Mouse (Mus musculus) midbrain, postnatal 0 days (tissue): Measurements from ENCODE around the gene Scnn1g. TPM values are rescaled to one million over a fixed set of nuclear protein-coding genes. Genes with fewer than 3 reads are reported as not detected.

ENCODE experiments used
- ATAC-seq: fragments of 200-750 bp; cut with Nextera tagmentation; 2 replicates; pipeline ENCODE4 v1.8.0; 2017; ENCODE audit warnings: moderate number of reproducible peaks, mild to moderate bottlenecking, moderate TSS enrichment, moderate library complexity; ENCODE audit not compliant: low FRiP score
- DNase-seq: peaks from one replicate; pipeline ENCODE4 v3.0.0-alpha.2; 2015; ENCODE audit warnings: low spot score
- H3K27ac ChIP-seq: fragments of 300-500 bp; sonication (generic); 2 replicates; pipeline ENCODE4 v1.5.1; 2014; ENCODE audit warnings: low read depth, mild to moderate bottlenecking, low read length, mixed read lengths
- H3K27me3 ChIP-seq: fragments of 300-500 bp; sonication (generic); 2 replicates; pipeline ENCODE4 v1.6.1; 2014; ENCODE audit warnings: low read length, control low read depth, mixed read lengths; ENCODE audit not compliant: insufficient read depth
- H3K36me3 ChIP-seq: fragments of 300-500 bp; sonication (generic); 2 replicates; pipeline ENCODE4 v1.6.1; 2014; ENCODE audit warnings: low read length, control low read depth, mixed read lengths; ENCODE audit not compliant: insufficient read depth
- H3K4me1 ChIP-seq: fragments of 300-500 bp; sonication (generic); 2 replicates; pipeline ENCODE4 v1.6.1; 2014; ENCODE audit warnings: mild to moderate bottlenecking, control low read depth, antibody characterized with exemption, low read length, mixed read lengths; ENCODE audit not compliant: insufficient read depth
- H3K4me2 ChIP-seq: fragments of 300-500 bp; sonication (generic); 2 replicates; pipeline ENCODE4 v1.6.1; 2014; ENCODE audit warnings: low read depth, mild to moderate bottlenecking, low read length, mixed read lengths; ENCODE audit not compliant: poor library complexity, severe bottlenecking
- H3K4me3 ChIP-seq: fragments of 300-500 bp; sonication (generic); 2 replicates; pipeline ENCODE4 v1.5.1; 2014; ENCODE audit warnings: low read depth, mild to moderate bottlenecking, low read length, moderate library complexity
- H3K9ac ChIP-seq: fragments of 300-500 bp; sonication (generic); replicated peaks from 2 replicates; pipeline ENCODE4 v1.6.1; 2014; ENCODE audit warnings: mild to moderate bottlenecking, low read length, moderate library complexity, mixed read lengths; ENCODE audit not compliant: poor library complexity, severe bottlenecking
- H3K9me3 ChIP-seq: fragments of 300-500 bp; sonication (generic); 2 replicates; pipeline ENCODE4 v1.6.1; 2016; ENCODE audit warnings: low read length, control low read depth
- CTCF ChIP-seq: IDR thresholded peaks from 2 replicates; pipeline ENCODE4 v1.5.1; 2016; ENCODE audit warnings: antibody characterized with exemption, mild to moderate bottlenecking
- WGBS: fragments of 180-500 bp; shearing (Covaris S2); extraction: QIAGEN DNeasy Blood & Tissue Kit; methylation state at CpG from one replicate; pipeline ENCODE4 v1.1.7; 2014; 5-methylcytosine and 5-hydroxymethylcytosine counted together
- polyA plus RNA-seq: library from polyadenylated mRNA; unstranded; fragments of >200 nt; fragmentation: Nextera tagmentation; extraction: Ambion mirVana; gene quantifications from 2 replicates; pipeline ENCODE4 v1.2.1, GENCODE M21; 2015
- total RNA-seq: library from RNA; depleted of rRNA; stranded (reverse); fragments of >200 nt; gene quantifications from 2 replicates; pipeline ENCODE4 v1.2.3, GENCODE M21; 2014

Gene Scnn1g
- total and polyA plus RNA-seq, 2 experiments from 2014 or later, result 0.10 TPM; not detected in 1

DNA sequence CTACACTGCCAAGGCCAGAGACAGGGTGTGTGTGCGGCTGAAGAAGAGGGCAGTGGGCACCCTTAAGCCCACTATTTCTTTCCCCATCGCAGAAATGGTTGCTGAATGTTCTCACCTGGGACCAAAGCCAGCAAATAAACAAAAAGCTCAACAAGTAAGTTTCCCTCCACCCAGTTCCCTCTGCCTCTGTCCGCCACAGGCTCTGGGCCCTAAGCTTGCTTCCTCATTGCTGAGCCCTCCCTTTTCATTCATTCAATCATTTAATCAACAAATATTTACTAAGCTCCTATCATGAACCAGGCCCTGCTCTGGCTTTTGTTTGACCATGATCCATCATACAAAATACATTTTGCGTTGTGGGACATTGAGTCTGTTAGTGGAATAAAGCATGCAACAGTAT, 29.0 kb downstream of the Scnn1g start:
- Histone ChIP-seq H3K4me1 (no peaks in the 10 kb centered on the region), H3K27ac (no peak overlapping the region), H3K27me3 (no peaks in the 10 kb centered on the region), H3K4me3 (no peak overlapping the region), H3K4me2 (no peak overlapping the region), H3K36me3 (no peaks in the 10 kb centered on the region), H3K9me3 (no peaks in the 10 kb centered on the region), H3K9ac (no peak overlapping the region)
- ATAC-seq, result no peak
- TF ChIP-seq CTCF, result no peak
- no peak for DNase-seq
- 84% methylated on average over 4 of the region's 4 CpGs for WGBS

DNA sequence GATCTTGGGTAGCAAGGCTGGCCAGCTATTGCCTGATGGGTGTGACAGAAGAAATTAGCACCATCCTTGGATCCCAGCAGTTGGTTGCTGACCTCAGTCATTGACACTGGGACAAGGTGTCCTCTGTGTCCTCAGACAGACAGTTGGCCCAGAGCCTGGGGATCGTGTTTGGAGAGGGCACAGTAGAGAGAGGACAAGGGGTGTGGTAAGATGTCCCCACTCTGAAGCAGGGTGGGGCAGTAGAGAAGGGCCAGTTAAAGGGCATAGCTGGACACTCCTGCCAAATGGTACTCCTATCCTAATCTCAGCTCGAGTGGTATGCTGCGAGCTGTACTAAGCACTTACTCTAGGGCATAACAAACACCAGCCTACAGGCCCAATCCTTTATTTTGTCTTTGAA, 33.6 kb downstream of the Scnn1g start:
- Histone ChIP-seq H3K27me3 (no peaks in the 10 kb centered on the region), H3K9ac (no peak overlapping the region), H3K36me3 (no peaks in the 10 kb centered on the region), H3K4me3 (no peak overlapping the region), H3K4me1 (no peaks in the 10 kb centered on the region), H3K27ac (no peak overlapping the region), H3K9me3 (no peaks in the 10 kb centered on the region), H3K4me2 (no peak overlapping the region)
- no peak for TF ChIP-seq CTCF
- no peak for ATAC-seq
- WGBS, result 76% methylated on average over 3 of the region's 3 CpGs
- no peak for DNase-seq

- Histone ChIP-seq H3K4me1 (no peaks in the 10 kb centered on the region), H3K9ac (no peak overlapping the region), H3K9me3 (no peaks in the 10 kb centered on the region), H3K36me3 (no peaks in the 10 kb centered on the region), H3K4me2 (no peak overlapping the region), H3K27ac (no peak overlapping the region), H3K27me3 (no peaks in the 10 kb centered on the region), H3K4me3 (no peak overlapping the region)
- ATAC-seq (no peak), DNase-seq (no peak)
- 92% methylated on average over 9 of the region's 9 CpGs for WGBS
- TF ChIP-seq CTCF, result no peak
Measured at GRCm38 (mm10) chr7:121768983-121769382, 34.7 kb downstream of the Scnn1g start.

- 48% methylated on average over 1 of the region's 1 CpGs for WGBS
- no peak for TF ChIP-seq CTCF
- Histone ChIP-seq H3K4me3 (no peak overlapping the region), H3K4me2 (no peak overlapping the region), H3K9me3 (no peaks in the 10 kb centered on the region), H3K4me1 (no peaks in the 10 kb centered on the region), H3K27me3 (no peaks in the 10 kb centered on the region), H3K36me3 (no peaks in the 10 kb centered on the region), H3K27ac (no peak overlapping the region), H3K9ac (no peak overlapping the region)
- no peak for DNase-seq
- ATAC-seq, result no peak
Measured at GRCm38 (mm10) chr7:121778553-121778952, 44.3 kb downstream of the Scnn1g start.

DNA sequence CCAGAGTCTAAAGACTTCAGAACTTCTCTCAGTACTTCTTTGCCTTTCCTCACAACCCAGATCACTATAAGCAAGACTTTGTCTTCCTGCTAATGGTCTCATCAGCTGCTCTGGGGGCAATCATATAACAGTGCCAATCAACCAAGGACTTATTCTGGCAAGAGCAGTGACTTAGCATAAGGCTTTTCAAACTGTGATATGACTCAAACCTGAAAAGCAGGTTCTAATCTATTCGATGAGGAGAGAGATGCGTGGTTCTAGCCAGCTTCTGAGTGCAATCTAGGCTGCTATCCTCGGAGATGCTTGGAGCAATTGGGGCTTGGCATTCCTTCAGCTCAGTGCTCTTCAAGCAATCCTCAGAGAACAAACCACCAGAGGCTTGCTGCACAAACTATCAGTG, 44.7 kb downstream of the Scnn1g start:
- ATAC-seq, result no peak

DNA sequence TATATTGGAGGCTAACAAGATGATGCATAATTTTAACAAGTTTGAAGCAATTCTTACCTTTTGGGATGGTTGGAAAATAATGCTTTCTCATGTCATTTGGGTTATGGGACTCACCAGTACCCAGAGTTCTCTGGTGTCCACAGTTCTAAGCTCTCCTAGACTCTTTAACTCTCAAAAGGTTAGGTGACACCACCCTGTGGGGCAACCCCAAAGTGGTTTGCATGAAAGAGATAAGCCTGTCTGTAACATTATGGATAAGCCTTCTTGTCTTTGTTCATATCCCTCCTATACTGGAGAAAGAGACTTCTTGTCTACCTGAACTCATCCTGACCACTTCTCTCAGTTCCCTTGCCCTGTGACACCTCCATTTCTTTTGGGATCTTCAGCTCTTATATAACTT, 45.1 kb downstream of the Scnn1g start:
- no peaks in the 10 kb centered on the region for H3K4me1 ChIP-seq
- no peak for ATAC-seq
- H3K9me3 ChIP-seq, result no peaks in the 10 kb centered on the region
- no peaks in the 10 kb centered on the region for H3K27me3 ChIP-seq
- no peak overlapping the region for H3K27ac ChIP-seq
- DNase-seq, result no peak
- TF ChIP-seq CTCF, result no peak
- no peak overlapping the region for H3K4me2 ChIP-seq
- H3K4me3 ChIP-seq, result no peak overlapping the region
- H3K9ac ChIP-seq, result no peak overlapping the region
- no peaks in the 10 kb centered on the region for H3K36me3 ChIP-seq

More for the DNA sequence above, 44.7 kb downstream of the Scnn1g start:
- no peak for TF ChIP-seq CTCF
- DNase-seq, result no peak
- Histone ChIP-seq H3K27me3 (no peaks in the 10 kb centered on the region), H3K9ac (no peak overlapping the region), H3K36me3 (no peaks in the 10 kb centered on the region), H3K9me3 (no peaks in the 10 kb centered on the region), H3K4me3 (no peak overlapping the region), H3K27ac (no peak overlapping the region), H3K4me1 (no peaks in the 10 kb centered on the region), H3K4me2 (no peak overlapping the region)
- 85% methylated on average over 3 of the region's 3 CpGs for WGBS
